Mouse (Mus musculus) frontal cortex, postnatal 25 days (tissue): Measurements from ENCODE around the gene Gm13102.
"Not testable (repeated sequence)": the region's sequence is repeated elsewhere in the genome, so short reads cannot be mapped to it uniquely, and the experiment has no call there.

Experiments used
- DNase-seq, 2 experiments: peaks; one replicate each; pipeline ENCODE4 v3.0.0; 2022; ENCODE audit warnings: low spot score in 2 of 2

Gm13102 gene

DNA sequence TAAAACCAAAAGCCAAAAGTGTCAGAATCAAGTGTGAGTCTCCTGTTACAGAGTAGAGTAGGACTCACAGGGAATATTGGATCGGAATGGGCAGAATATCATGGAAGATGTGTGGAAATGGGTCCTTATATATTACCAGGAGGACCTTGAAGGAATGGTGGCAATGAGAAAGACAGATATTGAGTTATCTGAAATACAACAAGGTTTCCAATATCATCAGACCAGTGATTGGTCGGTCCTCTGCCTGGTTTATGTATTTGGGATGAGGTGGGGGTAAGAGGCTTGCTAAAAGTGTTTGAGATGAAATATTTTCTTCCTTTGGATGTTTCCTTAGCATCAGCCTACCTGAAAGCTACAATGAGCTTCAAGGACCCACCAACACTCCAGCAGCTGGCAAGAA is at the start of gene Gm13102:
Gene Gm13102, plus strand, starts transcription at position 301 of the 400 bp plus-strand sequence.
- DNase-seq, result not testable (repeated sequence)

DNA sequence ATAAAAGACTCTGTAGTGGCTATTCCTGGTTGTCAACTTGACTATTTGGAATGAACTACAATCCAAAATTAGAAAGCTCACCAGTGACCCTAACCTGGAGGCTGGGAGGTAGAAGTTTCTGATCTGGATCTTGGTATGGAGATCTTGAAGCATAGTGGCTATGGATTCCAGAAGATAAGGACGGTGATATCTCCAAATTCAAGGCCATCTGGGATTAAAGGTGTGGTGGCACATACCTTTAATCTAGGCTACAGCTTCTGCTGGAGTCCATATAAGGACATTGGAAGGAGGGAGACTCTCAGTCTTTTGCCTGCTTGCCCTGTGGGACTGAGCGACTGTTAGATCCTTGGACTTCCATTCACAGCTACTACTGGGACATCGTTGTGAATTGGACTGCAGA is 47.4 kb upstream of the Gm13102 start, which contains the start of gene Pramel4:
Gene Pramel4, plus strand, starts transcription at position 301 of the 400 bp plus-strand sequence.
- DNase-seq, result not testable (repeated sequence)
